Mouse (Mus musculus) forebrain, embryonic 13.5 days (tissue): ENCODE measurements at regions not wholly inside any gene's neighbourhood (a gene's known extent, or its start where the extent isn't known, plus 50 kb on each side); places are given as distances from the start of the nearest gene placed in this dataset.

Experiments used
- ATAC-seq: fragments of 200-750 bp; cut with Nextera tagmentation; 2 replicates; pipeline ENCODE4 v1.8.0; 2017
- H3K27ac ChIP-seq: fragments of 300-500 bp; sonication (generic); 2 replicates; pipeline ENCODE4 v1.5.1; 2015; ENCODE audit warnings: inconsistent platforms, mild to moderate bottlenecking, moderate library complexity
- H3K27me3 ChIP-seq: fragments of 300-500 bp; sonication (generic); 2 replicates; pipeline ENCODE4 v1.6.1; 2015; ENCODE audit warnings: mild to moderate bottlenecking, inconsistent platforms
- H3K36me3 ChIP-seq: fragments of 300-500 bp; sonication (generic); 2 replicates; pipeline ENCODE4 v1.6.1; 2015; ENCODE audit warnings: mild to moderate bottlenecking, inconsistent platforms; ENCODE audit not compliant: poor library complexity, severe bottlenecking
- H3K4me1 ChIP-seq: fragments of 300-500 bp; sonication (generic); 2 replicates; pipeline ENCODE4 v1.6.1; 2015; ENCODE audit warnings: inconsistent platforms
- H3K4me2 ChIP-seq: fragments of 300-500 bp; sonication (generic); 2 replicates; pipeline ENCODE4 v1.6.1; 2015; ENCODE audit warnings: inconsistent platforms, mild to moderate bottlenecking, moderate library complexity
- H3K4me3 ChIP-seq: fragments of 300-500 bp; sonication (generic); 2 replicates; pipeline ENCODE4 v1.5.1; 2015; ENCODE audit warnings: mild to moderate bottlenecking, inconsistent platforms
- H3K9ac ChIP-seq: fragments of 300-500 bp; sonication (generic); 2 replicates; pipeline ENCODE4 v1.6.1; 2015; ENCODE audit warnings: mild to moderate bottlenecking, inconsistent platforms
- H3K9me3 ChIP-seq: fragments of 300-500 bp; sonication (generic); replicated peaks from 2 replicates; pipeline ENCODE4 v1.6.1; 2016; ENCODE audit warnings: inconsistent platforms
- WGBS: fragments of 180-500 bp; shearing (Covaris S2); methylation state at CpG from one replicate; pipeline ENCODE4 v1.1.7; 2015; 5-methylcytosine and 5-hydroxymethylcytosine counted together

DNA sequence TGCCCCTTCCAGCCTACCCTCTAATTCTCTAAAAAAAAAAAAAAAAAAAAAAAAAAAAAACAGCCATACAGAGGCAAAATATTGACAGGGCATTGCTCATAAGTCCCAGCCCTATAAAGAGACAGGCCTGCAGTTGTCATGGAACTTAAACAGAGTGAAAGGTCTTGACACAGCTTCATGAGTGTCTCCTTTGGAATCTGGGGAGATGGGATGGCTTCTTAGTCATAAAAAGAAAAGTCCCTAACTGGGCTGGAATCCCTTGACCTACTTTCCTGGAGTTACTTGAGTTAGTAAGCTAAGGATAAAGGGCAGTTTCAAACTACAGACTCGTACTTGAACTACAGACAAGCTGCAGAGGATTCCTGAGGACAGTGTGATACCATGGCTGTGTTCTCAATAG lies 297.7 kb upstream of the Nr3c2 start:
- Histone ChIP-seq H3K4me1 (no peaks in the 10 kb centered on the region), H3K9me3 (no peaks in the 10 kb centered on the region), H3K4me3 (no peak overlapping the region), H3K27ac (no peak overlapping the region), H3K4me2 (no peak overlapping the region), H3K27me3 (no peaks in the 10 kb centered on the region), H3K9ac (no peak overlapping the region), H3K36me3 (no peaks in the 10 kb centered on the region)
- ATAC-seq, result no peak
- WGBS, result 74% methylated on average over 1 of the region's 1 CpGs

DNA sequence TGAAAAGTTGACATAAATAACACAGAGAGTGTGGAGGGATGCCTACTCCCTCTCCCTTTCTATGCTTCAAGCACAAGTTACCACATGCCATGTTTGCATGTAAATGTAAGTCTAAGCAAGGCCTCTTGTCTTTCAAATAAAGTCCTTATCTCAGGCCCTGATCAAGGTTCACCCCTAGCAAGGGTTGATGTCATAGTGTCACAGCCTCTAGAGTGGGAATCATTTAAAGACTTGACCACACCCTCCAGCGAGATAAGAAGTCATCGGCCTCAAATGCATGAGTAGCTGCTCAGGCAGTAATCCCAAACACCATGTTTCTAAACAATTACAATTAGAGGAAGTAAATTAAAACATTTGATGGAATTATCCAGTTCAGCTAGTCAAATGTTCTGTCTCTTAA lies 280.5 kb upstream of the Nr3c2 start:
- H3K4me3 ChIP-seq, result no peak overlapping the region
- no peak overlapping the region for H3K27ac ChIP-seq
- H3K4me2 ChIP-seq, result no peak overlapping the region
- ATAC-seq, result no peak
- no peaks in the 10 kb centered on the region for H3K9me3 ChIP-seq
- H3K9ac ChIP-seq, result no peak overlapping the region
- no peaks in the 10 kb centered on the region for H3K36me3 ChIP-seq
- no peaks in the 10 kb centered on the region for H3K27me3 ChIP-seq
- WGBS, result 84% methylated on average over 2 of the region's 2 CpGs
- H3K4me1 ChIP-seq, result no peaks in the 10 kb centered on the region

DNA sequence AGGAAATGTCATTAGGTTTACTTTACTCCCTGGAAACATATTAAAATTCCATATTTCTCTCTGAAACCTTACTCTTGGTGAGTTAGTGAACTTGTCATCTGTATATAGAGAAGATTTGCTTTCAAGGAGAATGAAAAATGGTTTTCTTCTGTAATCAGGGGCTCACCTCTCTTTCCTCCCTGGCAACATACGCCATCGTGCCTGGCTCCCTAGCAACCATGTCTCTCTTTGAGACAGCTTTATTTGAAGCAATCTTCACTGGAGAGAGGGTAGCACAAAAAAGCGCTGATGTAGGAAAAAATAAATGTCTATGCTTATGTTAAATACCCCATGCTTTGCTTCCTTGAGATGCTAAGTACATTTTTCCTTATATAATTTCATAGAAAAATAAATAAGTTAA lies 278.4 kb upstream of the Nr3c2 start:
- Histone ChIP-seq H3K27me3 (no peaks in the 10 kb centered on the region), H3K36me3 (no peaks in the 10 kb centered on the region), H3K9ac (no peak overlapping the region), H3K4me3 (no peak overlapping the region), H3K4me1 (no peaks in the 10 kb centered on the region), H3K4me2 (no peak overlapping the region), H3K27ac (no peak overlapping the region), H3K9me3 (no peaks in the 10 kb centered on the region)
- 80% methylated on average over 3 of the region's 3 CpGs for WGBS
- no peak for ATAC-seq

DNA sequence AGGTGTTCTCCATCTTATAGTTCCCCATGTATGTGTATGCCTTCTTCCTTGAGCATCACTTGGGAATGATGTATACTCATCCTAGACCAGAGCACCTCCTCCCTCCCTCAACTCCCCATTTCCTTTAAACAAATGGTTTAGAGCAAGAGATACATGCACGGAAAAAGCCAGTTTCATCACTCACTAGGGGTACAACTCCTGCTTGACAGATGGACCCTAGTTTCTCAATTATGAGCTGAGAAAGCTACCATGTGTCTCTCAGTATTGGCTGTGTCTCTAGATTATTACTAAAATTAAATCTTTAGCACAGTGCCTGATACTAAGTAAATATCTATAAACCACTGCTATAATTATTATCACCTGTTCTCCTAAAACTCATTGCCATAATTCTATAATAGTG lies 266.2 kb upstream of the Nr3c2 start:
- no peak overlapping the region for H3K9ac ChIP-seq
- ATAC-seq, result no peak

More for the DNA sequence above, 266.2 kb upstream of the Nr3c2 start:
- no peaks in the 10 kb centered on the region for H3K9me3 ChIP-seq
- H3K36me3 ChIP-seq, result no peaks in the 10 kb centered on the region
- H3K4me3 ChIP-seq, result no peak overlapping the region
- no peaks in the 10 kb centered on the region for H3K4me1 ChIP-seq
- WGBS, result 68% methylated on average over 1 of the region's 1 CpGs
- H3K27ac ChIP-seq, result no peak overlapping the region
- no peak overlapping the region for H3K4me2 ChIP-seq
- no peaks in the 10 kb centered on the region for H3K27me3 ChIP-seq
